Mouse (Mus musculus) stomach, postnatal 0 days (tissue): ENCODE measurements around the gene Wwox.

Source experiments
- CTCF ChIP-seq: IDR thresholded peaks from 2 replicates; pipeline ENCODE4 v1.5.1; 2016; ENCODE audit warnings: antibody characterized with exemption, low read depth, mild to moderate bottlenecking, moderate library complexity
- EP300 ChIP-seq: optimal IDR thresholded peaks from 2 replicates; pipeline ENCODE3; 2016; ENCODE audit warnings: antibody characterized with exemption

- TF ChIP-seq CTCF, result no peak
- no peak for TF ChIP-seq EP300
Measured at GRCm38 (mm10) chr8:114536201-114536600, 96.7 kb downstream of the Wwox start.
